Mouse (Mus musculus): ENCODE measurements around the gene Gprin3. TPM values are rescaled to one million over a fixed set of nuclear protein-coding genes. Genes with fewer than 3 reads are reported as not detected.
"Not testable (repeated sequence)": the region's sequence is repeated elsewhere in the genome, so short reads cannot be mapped to it uniquely, and the experiment has no call there.

Gene Gprin3
- total RNA-seq, 4 experiments from 2014 or later: 1.7 to 3.1 (median 1.9) TPM

GRCm38 (mm10) chr6:59341146-59341545 lies 84.9 kb downstream of the Gprin3 start:
- no peak for DNase-seq

GRCm38 (mm10) chr6:59328297-59328696 lies 97.8 kb downstream of the Gprin3 start:
- DNase-seq: no peak

- DNase-seq: no peak
These were observed 110.2 kb downstream of the Gprin3 start for GRCm38 (mm10) chr6:59315868-59316267.

GRCm38 (mm10) chr6:59315090-59315489 lies 111.0 kb downstream of the Gprin3 start:
- DNase-seq: no peak

GRCm38 (mm10) chr6:59313162-59313561 lies 112.9 kb downstream of the Gprin3 start:
- no peak for DNase-seq

GRCm38 (mm10) chr6:59311241-59311640 lies 114.9 kb downstream of the Gprin3 start:
- DNase-seq: no peak

- DNase-seq: not testable (repeated sequence)
These were observed 121.7 kb downstream of the Gprin3 start for GRCm38 (mm10) chr6:59304235-59304942.

GRCm38 (mm10) chr6:59303031-59303430 lies 123.1 kb downstream of the Gprin3 start:
- no peak for DNase-seq

Other genes starting within 250 kb of the Gprin3 start
- 10 to 100 TPM; 17.3 to 24.4 (median 20.9) TPM for gene Tigd2, start 217.4 kb downstream of the Gprin3 start, total RNA-seq (2022)

Measured in adrenal gland, adult 8-10 months (tissue).